Mouse (Mus musculus) C2C12 (cell line): ENCODE measurements around the gene Arhgef10l. TPM values are rescaled to one million over a fixed set of nuclear protein-coding genes. Genes with fewer than 3 reads are reported as not detected.
A peak's percentile ranks its signal among the peaks of the same experiment; 100 is the strongest.

Experiments used
- H3K27me3 ChIP-seq: one replicate; pipeline ENCODE4 v1.6.1; 2011; ENCODE audit not compliant: control insufficient read depth, insufficient read depth, insufficient read length
- H3K36me3 ChIP-seq: one replicate; pipeline ENCODE4 v1.6.1; 2011; ENCODE audit not compliant: control insufficient read depth, insufficient read depth
- H3K4me3 ChIP-seq: one replicate; pipeline ENCODE4 v1.5.1; 2011; ENCODE audit warnings: mild to moderate bottlenecking, control low read depth; ENCODE audit not compliant: poor library complexity, insufficient read depth, severe bottlenecking
- H3K79me2 ChIP-seq: one replicate; pipeline ENCODE4 v1.6.1; 2011; ENCODE audit not compliant: control insufficient read depth, insufficient read depth
- H3K79me3 ChIP-seq: one replicate; pipeline ENCODE4 v1.6.1; 2011; ENCODE audit warnings: low read depth, control low read depth
- H3ac ChIP-seq: one replicate; pipeline ENCODE3; 2011; ENCODE audit warnings: low read depth; ENCODE audit not compliant: control insufficient read depth, insufficient read length
- CEBPB ChIP-seq: IDR thresholded peaks from one replicate; pipeline ENCODE4 v1.6.1; 2011; ENCODE audit warnings: low read depth, mild to moderate bottlenecking, control low read depth, moderate library complexity
- CTCF ChIP-seq: IDR thresholded peaks from one replicate; pipeline ENCODE4 v1.5.1; 2011; ENCODE audit not compliant: control insufficient read depth, insufficient read depth, insufficient read length
- FOSL1 ChIP-seq: IDR thresholded peaks from one replicate; pipeline ENCODE4 v1.8.0; 2011; ENCODE audit warnings: mild to moderate bottlenecking, low read length; ENCODE audit not compliant: poor library complexity, insufficient read depth, severe bottlenecking
- MAX ChIP-seq: IDR thresholded peaks from one replicate; pipeline ENCODE4 v1.6.1; 2011; ENCODE audit warnings: mild to moderate bottlenecking, control low read depth
- MYOD1 ChIP-seq: IDR thresholded peaks from one replicate; pipeline ENCODE4 v1.6.1; 2011; ENCODE audit warnings: low read depth; ENCODE audit not compliant: control insufficient read depth, insufficient read length
- MYOG ChIP-seq: IDR thresholded peaks from one replicate; pipeline ENCODE4 v1.6.1; 2011; ENCODE audit not compliant: control insufficient read depth, insufficient read length; ENCODE audit errors: extremely low read depth
- USF1 ChIP-seq: IDR thresholded peaks from one replicate; pipeline ENCODE4 v1.6.1; 2011; ENCODE audit warnings: low read depth, mild to moderate bottlenecking, control low read depth, moderate library complexity
- polyA plus RNA-seq: library from polyadenylated mRNA; unstranded; fragments of >200 nt; fragmentation: generic; extraction: Trizol; gene quantifications from one replicate; pipeline ENCODE4 v1.2.1, GENCODE M21; 2012; ENCODE audit warnings: missing spikeins

Arhgef10l gene
- polyA plus RNA-seq, 1 experiment: 27.8 TPM

- no peak overlapping the region for H3ac ChIP-seq
These were observed 103.2 kb downstream of the Arhgef10l start for GRCm38 (mm10) chr4:140562461-140563178.

DNA sequence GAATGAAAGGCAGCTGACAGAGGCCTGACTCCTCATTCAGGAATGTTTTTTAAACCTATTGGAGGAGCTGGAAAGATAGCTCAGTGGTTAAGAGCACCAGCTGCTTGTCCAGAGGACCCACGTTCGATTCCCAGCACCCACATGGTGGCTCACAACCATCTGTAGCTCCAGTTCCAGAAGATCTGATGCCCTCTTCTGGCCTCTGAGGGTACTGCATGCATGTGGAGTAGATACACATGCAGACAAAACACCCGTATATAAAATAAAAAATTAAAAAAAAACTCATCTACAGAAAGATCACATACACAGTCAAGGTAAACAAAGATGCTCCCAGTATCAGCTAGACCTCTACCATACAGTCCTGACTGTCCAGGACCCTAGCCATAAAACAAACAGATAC lies 104.1 kb downstream of the Arhgef10l start:
- Histone ChIP-seq H3K79me3 (no peaks in the 10 kb centered on the region), H3K79me2 (no peaks in the 10 kb centered on the region), H3K27me3 (no peaks in the 10 kb centered on the region), H3K36me3 (peaks cover 25% of the 10 kb centered on the region), H3ac (no peak overlapping the region), H3K4me3 (no peak overlapping the region)
- TF ChIP-seq CTCF (no peak), FOSL1 (no peak), MYOD1 (no peak), USF1 (no peak)

More at GRCm38 (mm10) chr4:140562461-140563178, 103.2 kb downstream of the Arhgef10l start:
- no peaks in the 10 kb centered on the region for H3K27me3 ChIP-seq
- H3K4me3 ChIP-seq: no peak overlapping the region
- H3K36me3 ChIP-seq: peaks cover 30% of the 10 kb centered on the region
- no peaks in the 10 kb centered on the region for H3K79me3 ChIP-seq
- TF ChIP-seq CEBPB (no peak), FOSL1 (no peak), MYOG (no peak), MYOD1 (no peak), MAX (no peak), CTCF (no peak), USF1 (no peak)
- no peaks in the 10 kb centered on the region for H3K79me2 ChIP-seq

DNA sequence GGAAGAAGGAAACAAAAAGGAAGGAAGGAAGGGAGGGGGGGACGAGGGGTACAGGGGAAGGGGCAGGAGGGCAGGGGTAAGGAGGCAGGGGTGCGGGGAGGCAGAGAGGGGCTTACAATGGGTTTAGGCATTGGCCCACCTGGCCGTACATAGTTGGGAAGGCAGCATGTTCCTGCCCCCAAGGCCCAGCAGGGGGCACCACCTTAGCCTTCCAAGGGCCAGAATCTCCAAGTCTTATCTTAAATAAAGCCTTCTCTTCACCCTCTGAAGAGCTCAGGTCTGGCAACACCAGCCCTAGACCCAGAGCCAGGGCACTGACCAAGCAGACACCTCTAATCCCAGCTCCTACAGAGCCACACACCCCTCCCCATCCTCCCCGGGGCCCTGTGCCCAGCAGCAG lies 106.0 kb downstream of the Arhgef10l start:
- no peak for TF ChIP-seq MAX
- no peak for TF ChIP-seq MYOG
- TF ChIP-seq CEBPB: no peak
- no peak for TF ChIP-seq MYOD1
- TF ChIP-seq USF1: no peak
- no peak for TF ChIP-seq FOSL1
- no peak for TF ChIP-seq CTCF
- H3K79me3 ChIP-seq: no peaks in the 10 kb centered on the region
- H3K36me3 ChIP-seq: peaks cover 21% of the 10 kb centered on the region
- H3K79me2 ChIP-seq: no peaks in the 10 kb centered on the region
- H3K4me3 ChIP-seq: no peak overlapping the region
- no peaks in the 10 kb centered on the region for H3K27me3 ChIP-seq
- no peak overlapping the region for H3ac ChIP-seq

GRCm38 (mm10) chr4:140558193-140558592 lies 107.6 kb downstream of the Arhgef10l start:
- Histone ChIP-seq H3K4me3 (no peak overlapping the region), H3ac (no peak overlapping the region), H3K79me3 (no peaks in the 10 kb centered on the region), H3K27me3 (no peaks in the 10 kb centered on the region), H3K36me3 (peaks cover 21% of the 10 kb centered on the region), H3K79me2 (no peaks in the 10 kb centered on the region)
- TF ChIP-seq MYOG (no peak), USF1 (no peak), CTCF (no peak), FOSL1 (no peak), MYOD1 (no peak), MAX (no peak), CEBPB (no peak)

- Histone ChIP-seq H3K79me2 (no peaks in the 10 kb centered on the region), H3K79me3 (no peaks in the 10 kb centered on the region), H3K36me3 (peaks cover 10% of the 10 kb centered on the region), H3ac (no peak overlapping the region), H3K4me3 (no peak overlapping the region), H3K27me3 (no peaks in the 10 kb centered on the region)
- TF ChIP-seq MYOG: no peak
- no peak for TF ChIP-seq MYOD1
- TF ChIP-seq CEBPB: no peak
- no peak for TF ChIP-seq MAX
- no peak for TF ChIP-seq USF1
- no peak for TF ChIP-seq CTCF
These were observed 109.3 kb downstream of the Arhgef10l start for GRCm38 (mm10) chr4:140556561-140556960.

- no peaks in the 10 kb centered on the region for H3K79me3 ChIP-seq
- no peaks in the 10 kb centered on the region for H3K36me3 ChIP-seq
- no peak overlapping the region for H3K4me3 ChIP-seq
- no peak overlapping the region for H3ac ChIP-seq
- H3K27me3 ChIP-seq: no peaks in the 10 kb centered on the region
- H3K79me2 ChIP-seq: no peaks in the 10 kb centered on the region
- no peak for TF ChIP-seq MYOG
- TF ChIP-seq CTCF: peak; percentile 60
- no peak for TF ChIP-seq USF1
These were observed 110.5 kb downstream of the Arhgef10l start for GRCm38 (mm10) chr4:140555273-140555672.
